Mouse (Mus musculus): Measurements from ENCODE around the gene Zbtb20.

The Zbtb20 gene

GRCm38 (mm10) chr16:42875852-42875980 lies at the start of gene Zbtb20:
Gene Zbtb20 (plus strand): TSS chr16:42875881.
- no peak for DNase-seq (ENCODE audit: low spot score in 2 of 2)

GRCm38 (mm10) chr16:42835940-42836339 lies 39.7 kb upstream of the Zbtb20 start:
- no peak for DNase-seq (ENCODE audit: low spot score in 2 of 2)

GRCm38 (mm10) chr16:42836404-42837120 lies 39.1 kb upstream of the Zbtb20 start:
- DNase-seq (ENCODE audit: low spot score in 2 of 2): no peak

- DNase-seq (ENCODE audit: low spot score in 2 of 2): no peak
Observed at GRCm38 (mm10) chr16:42838226-42838625, 37.5 kb upstream of the Zbtb20 start.

- no peak for DNase-seq (ENCODE audit: low spot score in 2 of 2)
Observed at GRCm38 (mm10) chr16:42857564-42858183, 18.0 kb upstream of the Zbtb20 start.

- no peak for DNase-seq (ENCODE audit: low spot score in 2 of 2)
Observed at GRCm38 (mm10) chr16:42859251-42859650, 16.4 kb upstream of the Zbtb20 start.

- no peak for DNase-seq (ENCODE audit: low spot score in 2 of 2)
Observed at GRCm38 (mm10) chr16:42863231-42863630, 12.4 kb upstream of the Zbtb20 start.

- DNase-seq (ENCODE audit: low spot score in 2 of 2): no peak
Observed at GRCm38 (mm10) chr16:42866061-42866460, 9.6 kb upstream of the Zbtb20 start.

- no peak for DNase-seq (ENCODE audit: low spot score in 2 of 2)
Observed at GRCm38 (mm10) chr16:42872101-42872500, 3.6 kb upstream of the Zbtb20 start.

GRCm38 (mm10) chr16:42873942-42874341 lies 1.7 kb upstream of the Zbtb20 start:
- DNase-seq (ENCODE audit: low spot score in 2 of 2): no peak

GRCm38 (mm10) chr16:42874456-42874855 lies 1.2 kb upstream of the Zbtb20 start:
- DNase-seq (ENCODE audit: low spot score in 2 of 2): peak; percentile 5 to 16

- DNase-seq (ENCODE audit: low spot score in 2 of 2): peak; percentile 95 to 98
Observed at GRCm38 (mm10) chr16:42874910-42875851, 500 bp upstream of the Zbtb20 start.

GRCm38 (mm10) chr16:42876021-42877000 lies 630 bp downstream of the Zbtb20 start:
- peak; percentile 67 to 75 for DNase-seq (ENCODE audit: low spot score in 2 of 2)

GRCm38 (mm10) chr16:42880046-42880445 lies 4.4 kb downstream of the Zbtb20 start:
- DNase-seq (ENCODE audit: low spot score in 2 of 2): no peak

GRCm38 (mm10) chr16:42885538-42885937 lies 9.9 kb downstream of the Zbtb20 start:
- no peak for DNase-seq (ENCODE audit: low spot score in 2 of 2)

GRCm38 (mm10) chr16:42885964-42886363 lies 10.3 kb downstream of the Zbtb20 start:
- no peak for DNase-seq (ENCODE audit: low spot score in 2 of 2)

- no peak for DNase-seq (ENCODE audit: low spot score in 2 of 2)
Observed at GRCm38 (mm10) chr16:42897125-42897693, 21.5 kb downstream of the Zbtb20 start.

GRCm38 (mm10) chr16:42900328-42900727 lies 24.6 kb downstream of the Zbtb20 start:
- DNase-seq (ENCODE audit: low spot score in 2 of 2): no peak

GRCm38 (mm10) chr16:42907283-42907701 lies 31.6 kb downstream of the Zbtb20 start:
- DNase-seq (ENCODE audit: low spot score in 2 of 2): peak in 1 of 2 experiments; percentile 21

GRCm38 (mm10) chr16:42908381-42908780 lies 32.7 kb downstream of the Zbtb20 start:
- DNase-seq (ENCODE audit: low spot score in 2 of 2): no peak

GRCm38 (mm10) chr16:42908896-42909295 lies 33.2 kb downstream of the Zbtb20 start:
- no peak for DNase-seq (ENCODE audit: low spot score in 2 of 2)

Data from thymus, postnatal 10 days (tissue).